Mouse (Mus musculus) ES-Bruce4 (cell line): ENCODE data around the gene Gm28635.

ENCODE experiments used
- EP300 ChIP-seq: IDR thresholded peaks from 2 replicates; pipeline ENCODE4 v1.6.1; 2011; ENCODE audit warnings: low read depth, low read length; ENCODE audit not compliant: insufficient read depth
- POLR2A ChIP-seq: IDR thresholded peaks from one replicate; pipeline ENCODE4 v1.8.1; 2011; ENCODE audit warnings: low read length; ENCODE audit not compliant: insufficient read depth

DNA sequence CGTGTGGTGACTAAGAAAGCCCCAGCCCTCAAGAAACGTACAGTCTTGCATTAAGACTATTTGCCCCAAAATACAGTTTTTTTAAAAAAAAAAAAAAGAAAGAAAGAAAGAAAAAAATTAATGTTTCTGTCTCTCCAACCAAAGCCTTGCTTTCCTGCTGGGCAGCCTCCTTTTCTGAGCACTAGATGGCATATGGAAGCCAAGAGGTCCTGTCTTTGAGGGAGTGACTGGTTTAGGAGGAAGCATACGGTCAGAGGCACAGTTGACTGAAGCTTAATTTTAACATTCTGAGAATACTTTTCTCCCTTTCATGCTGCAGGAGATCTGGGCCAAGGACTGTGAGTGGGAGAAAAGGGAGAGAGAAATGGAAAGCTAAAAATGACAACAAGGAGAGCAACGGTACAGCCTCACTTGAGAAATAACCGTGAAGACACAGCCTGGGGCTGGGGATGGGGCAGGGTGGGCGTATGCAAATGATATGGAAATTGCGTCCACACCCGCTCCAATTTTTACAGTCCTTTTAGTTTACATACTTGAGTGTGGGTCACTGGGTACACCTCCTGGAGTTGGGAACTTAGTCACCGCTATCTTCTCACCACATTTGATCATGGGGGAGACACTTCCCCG, 120.8 kb downstream of the Gm28635 start:
- TF ChIP-seq EP300 (no peak), POLR2A (no peak)
